Mouse (Mus musculus) bone marrow, adult 2 months (tissue): ENCODE results near the gene Mfsd7a.

Experiments
- CTCF ChIP-seq: fragments of 200-500 bp; IDR thresholded peaks from 2 replicates; pipeline ENCODE4 v1.5.1; 2011; ENCODE audit warnings: low read length, control low read depth; ENCODE audit not compliant: control insufficient read depth, insufficient read depth
- POLR2A ChIP-seq: fragments of 200-500 bp; IDR thresholded peaks from 2 replicates; pipeline ENCODE4 v1.6.1; 2011; ENCODE audit warnings: low read depth, mild to moderate bottlenecking, control low read depth, low read length, borderline replicate concordance; ENCODE audit not compliant: control insufficient read depth

GRCm38 (mm10) chr5:108448785-108449668 is at the start of gene Mfsd7a:
- TF ChIP-seq POLR2A (peak; percentile 52; the same call in 1 of the 2 replicates), CTCF (no peak)
